Mouse (Mus musculus) layer of hippocampus, adult 2 months (tissue): ENCODE data around the gene Olfr1417. TPM values are rescaled to one million over a fixed set of nuclear protein-coding genes. Genes with fewer than 3 reads are reported as not detected.
A peak's percentile ranks its signal among the peaks of the same experiment; 100 is the strongest.
"Not testable (repeated sequence)": the region's sequence is repeated elsewhere in the genome, so short reads cannot be mapped to it uniquely, and the experiment has no call there.

Source experiments
- DNase-seq, 2 experiments: peaks; one replicate each; pipeline ENCODE4 v3.0.0; 2022; ENCODE audit warnings: low spot score in 2 of 2
- H3K27ac ChIP-seq: fragments of 200-600 bp; 2 replicates; pipeline ENCODE4 v1.8.1; 2022
- H3K4me3 ChIP-seq: fragments of 200-600 bp; 2 replicates; pipeline ENCODE4 v1.8.1; 2022; ENCODE audit warnings: mild to moderate bottlenecking
- CTCF ChIP-seq: fragments of 200-600 bp; conservative IDR thresholded peaks from 2 replicates; pipeline ENCODE4 v1.8.1; 2022; ENCODE audit warnings: antibody characterized with exemption, mild to moderate bottlenecking, moderate library complexity
- long read RNA-seq, 2 experiments: library from polyadenylated mRNA; stranded (forward); transcript quantifications; one replicate each; pipeline ENCODE4 v2.0.0; 2021; ENCODE audit warnings: borderline mapping rate in 2 of 2
- total RNA-seq, 2 experiments: library from RNA; stranded (reverse); gene quantifications; 2 replicates each; pipeline ENCODE4 v1.2.3; 2021

Gene Olfr1417
- not detected for total RNA-seq
- long read RNA-seq, experiment 1, result 0 reads
- long read RNA-seq, experiment 2, result 0 reads

- Histone ChIP-seq H3K4me3 (no peak within 1 kb of the TSS), H3K27ac (no peak within 1 kb of the TSS)
- TF ChIP-seq CTCF, result no peak
- DNase-seq, result no peak
Measured at GRCm38 (mm10) chr19:11839119-11839518, at the start of gene Olfr1417. Olfr1417 (minus strand) TSS chr19:11839219.

DNA sequence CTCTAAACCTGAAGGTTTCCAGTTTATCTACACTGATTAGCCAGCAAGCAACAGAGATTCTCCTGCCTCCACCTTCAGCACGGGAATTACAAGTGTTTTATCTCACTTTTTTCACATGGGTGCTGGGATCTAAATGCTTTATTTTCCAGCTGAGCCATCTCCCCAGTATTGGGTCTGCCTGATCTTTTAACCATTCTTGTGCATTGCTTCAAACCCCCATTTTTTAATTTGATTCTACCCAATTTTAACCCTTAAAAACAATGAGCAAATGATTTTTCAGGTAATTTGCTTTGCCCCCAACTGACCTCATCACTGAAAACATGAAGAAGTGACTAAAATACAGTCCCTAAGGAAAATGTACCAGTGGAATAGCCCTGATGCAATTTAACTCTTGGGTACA is 47.2 kb upstream of the Olfr1417 start, which contains the start of gene Olfr1420:
Gene Olfr1420, plus strand, starts transcription at position 301 of the 400 bp plus-strand sequence.
- H3K27ac ChIP-seq, result no peak within 1 kb of the TSS

DNA sequence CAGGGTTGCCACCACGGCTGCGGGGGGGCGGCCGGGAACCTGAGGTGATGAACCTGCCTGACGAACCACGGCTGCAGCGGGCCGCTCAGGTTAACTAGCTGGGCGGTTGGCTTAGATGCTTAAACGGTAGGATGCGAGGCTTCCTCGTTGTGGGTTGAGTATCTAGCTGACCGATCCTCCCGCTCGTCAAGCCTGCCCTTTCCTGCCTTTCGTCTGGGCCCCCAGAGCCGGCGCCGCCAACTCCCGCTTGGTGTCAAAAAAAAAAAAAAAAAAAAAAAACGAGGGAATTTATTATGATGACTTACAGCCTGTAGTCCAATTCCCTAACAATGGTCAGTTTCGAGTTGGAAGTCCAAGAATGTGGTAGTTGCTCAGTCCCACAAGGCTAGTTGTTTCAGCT is 39.4 kb upstream of the Olfr1417 start:
- DNase-seq, H3K4me3 ChIP-seq, H3K27ac ChIP-seq: not testable (repeated sequence)

More for the DNA sequence above, 47.2 kb upstream of the Olfr1417 start, which contains the start of gene Olfr1420:
- no peak for TF ChIP-seq CTCF
- DNase-seq, result no peak
- H3K4me3 ChIP-seq, result no peak within 1 kb of the TSS

GRCm38 (mm10) chr19:11875006-11875405 is 36.0 kb upstream of the Olfr1417 start, which contains the start of gene Olfr1419:
Olfr1419 (minus strand) TSS chr19:11875106.
- Histone ChIP-seq H3K27ac (no peak within 1 kb of the TSS), H3K4me3 (no peak within 1 kb of the TSS)
- TF ChIP-seq CTCF, result no peak
- DNase-seq, result no peak

DNA sequence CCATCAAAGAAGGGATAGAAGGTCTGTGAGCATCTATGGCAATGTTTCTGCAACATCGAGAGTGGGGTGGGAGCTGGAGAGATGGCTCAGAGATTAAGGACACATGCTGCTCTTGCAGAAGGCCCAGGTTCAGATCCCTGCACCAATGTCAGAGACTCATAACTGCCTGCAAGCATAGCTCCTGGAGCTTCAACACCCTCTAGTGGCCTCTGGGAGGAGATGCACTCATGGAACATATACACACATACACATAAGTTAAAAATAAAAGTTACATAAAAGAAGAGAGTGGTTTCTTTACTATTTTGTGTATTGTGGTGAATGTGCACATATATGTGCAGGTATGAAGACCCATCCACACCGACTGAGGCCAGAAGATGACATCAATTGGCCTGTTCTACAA is 28.8 kb upstream of the Olfr1417 start:
- no peak overlapping the region for H3K27ac ChIP-seq
- 0 out of 2 replicates have a peak, but pooled peaks have one; percentile 9 for TF ChIP-seq CTCF
- no peak overlapping the region for H3K4me3 ChIP-seq

DNA sequence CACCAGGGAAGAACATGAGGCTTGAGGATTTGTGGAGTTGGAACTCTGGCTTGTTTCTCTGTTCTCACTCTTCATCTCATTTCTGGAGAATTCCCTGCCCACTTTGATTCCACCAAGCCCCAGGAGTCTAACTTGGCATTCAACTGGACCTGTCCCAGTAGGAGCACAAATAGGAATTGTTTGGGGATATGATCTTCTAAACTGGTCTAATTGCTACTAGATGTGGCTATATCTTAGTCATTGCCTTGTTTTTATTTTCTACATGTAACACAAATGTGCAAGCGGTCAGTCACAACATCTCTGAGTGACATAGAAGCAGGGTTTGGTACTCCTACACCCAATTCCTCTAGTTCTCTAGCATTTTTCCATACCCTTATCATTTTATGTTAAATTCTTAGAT is 21.9 kb upstream of the Olfr1417 start, which contains the start of gene Olfr1418:
Gene Olfr1418, minus strand, starts transcription at position 101 of the 400 bp plus-strand sequence.
- Histone ChIP-seq H3K4me3 (no peak within 1 kb of the TSS), H3K27ac (no peak within 1 kb of the TSS)
- no peak for TF ChIP-seq CTCF
- DNase-seq, result no peak

More for the DNA sequence above, 28.8 kb upstream of the Olfr1417 start:
- no peak for DNase-seq

- TF ChIP-seq CTCF, result no peak
- DNase-seq, result no peak
- no peak overlapping the region for H3K27ac ChIP-seq
- H3K4me3 ChIP-seq, result no peak overlapping the region
Measured at GRCm38 (mm10) chr19:11856506-11856905, 17.5 kb upstream of the Olfr1417 start.

DNA sequence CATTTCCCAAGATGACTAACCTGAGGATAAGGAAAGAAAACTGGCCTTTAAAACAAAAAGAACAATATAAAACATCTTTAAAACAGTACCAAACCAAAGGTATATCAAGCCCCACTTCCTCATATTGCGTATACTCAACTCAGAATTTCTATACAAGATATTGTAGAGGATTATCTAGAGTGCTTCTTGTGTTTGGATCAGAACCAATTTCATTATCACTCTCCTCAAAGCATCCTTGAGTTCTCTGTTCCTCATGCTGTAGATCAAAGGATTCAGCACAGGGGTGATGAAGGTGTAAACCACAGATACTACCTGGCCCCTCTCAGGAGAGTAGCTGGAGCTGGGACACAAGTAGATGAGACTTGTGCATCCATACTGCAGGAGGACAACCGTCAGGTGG is 15.8 kb upstream of the Olfr1417 start:
- Histone ChIP-seq H3K27ac (no peak overlapping the region), H3K4me3 (no peak overlapping the region)
- DNase-seq, result no peak
- TF ChIP-seq CTCF, result no peak

DNA sequence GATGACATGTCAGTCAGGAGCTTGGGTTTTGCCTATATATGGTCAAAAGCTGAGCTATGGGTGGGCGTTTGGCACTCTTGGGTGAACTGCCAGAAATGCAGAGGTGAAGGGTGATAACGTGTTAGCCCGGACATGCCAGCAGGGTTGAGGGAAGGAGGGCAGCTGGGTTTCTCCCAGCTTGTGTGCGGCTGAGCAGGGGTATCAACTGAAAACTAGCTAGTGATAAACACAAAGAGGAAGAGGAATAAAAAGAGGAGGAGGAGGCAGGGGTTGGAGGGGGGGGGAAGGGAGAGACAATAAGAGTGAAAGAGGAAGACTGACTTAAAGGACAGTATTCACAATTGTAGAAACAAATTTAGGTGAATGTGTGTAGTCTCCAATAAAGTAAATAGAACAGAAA is 13.6 kb upstream of the Olfr1417 start:
- no peak for DNase-seq
- Histone ChIP-seq H3K4me3 (no peak overlapping the region), H3K27ac (no peak overlapping the region)
- no peak for TF ChIP-seq CTCF

DNA sequence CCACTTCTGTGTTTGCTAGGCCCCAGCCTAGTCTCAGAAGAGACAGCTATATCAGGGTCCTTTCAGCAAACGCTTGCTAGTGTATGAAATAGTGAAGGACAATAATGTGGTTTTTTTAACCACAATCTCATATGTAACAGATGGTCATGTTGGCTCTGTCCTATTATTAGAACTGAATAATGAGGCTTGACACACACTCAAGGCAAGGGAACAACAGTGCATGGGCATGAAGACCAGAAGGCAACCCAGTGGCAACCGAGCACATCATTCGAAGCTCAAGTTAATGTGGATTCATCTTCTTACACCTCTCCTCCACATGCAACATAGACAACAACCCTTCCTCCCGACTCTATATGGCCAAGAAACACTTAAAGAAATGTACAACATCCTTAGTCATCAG is 7.3 kb upstream of the Olfr1417 start:
- H3K4me3 ChIP-seq, result no peak overlapping the region
- no peak overlapping the region for H3K27ac ChIP-seq
- DNase-seq, result no peak
- no peak for TF ChIP-seq CTCF

DNA sequence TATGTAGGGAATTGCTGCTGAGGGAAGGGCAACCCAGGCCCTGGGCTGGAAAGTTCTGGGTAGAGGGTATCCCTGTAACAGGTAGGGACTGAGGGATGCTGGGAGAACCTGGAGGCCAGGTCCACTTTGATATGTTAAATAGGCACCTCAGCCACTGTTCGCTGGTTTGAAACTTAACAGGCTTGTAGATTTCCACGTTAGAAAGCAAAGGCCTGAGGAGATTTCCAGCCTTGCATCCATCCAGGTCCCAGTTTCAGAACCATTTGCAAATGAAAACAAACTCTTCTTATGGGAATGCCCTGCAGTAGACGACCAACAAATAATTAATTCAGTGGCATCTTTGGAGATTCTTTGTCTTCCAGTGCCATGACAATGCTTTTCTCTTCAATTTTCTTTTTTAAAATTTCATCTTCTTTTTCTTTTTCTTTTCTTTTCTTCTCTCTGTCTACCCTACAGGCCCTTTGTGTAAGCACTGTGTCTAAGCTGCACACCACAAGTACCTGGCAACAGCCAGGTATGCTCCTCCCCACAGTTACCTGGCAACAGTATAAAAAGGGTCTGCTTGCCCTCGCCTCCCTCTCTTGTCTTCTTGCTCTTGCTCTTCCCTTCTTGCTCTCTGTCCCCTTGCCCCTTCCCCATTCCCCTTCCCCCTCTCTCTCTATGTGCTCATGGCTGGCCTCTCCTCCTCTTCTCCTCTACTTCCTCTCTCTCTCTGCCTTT is 15.5 kb downstream of the Olfr1417 start:
- H3K27ac ChIP-seq, result no peak overlapping the region
- TF ChIP-seq CTCF, result no peak
- no peak for DNase-seq

DNA sequence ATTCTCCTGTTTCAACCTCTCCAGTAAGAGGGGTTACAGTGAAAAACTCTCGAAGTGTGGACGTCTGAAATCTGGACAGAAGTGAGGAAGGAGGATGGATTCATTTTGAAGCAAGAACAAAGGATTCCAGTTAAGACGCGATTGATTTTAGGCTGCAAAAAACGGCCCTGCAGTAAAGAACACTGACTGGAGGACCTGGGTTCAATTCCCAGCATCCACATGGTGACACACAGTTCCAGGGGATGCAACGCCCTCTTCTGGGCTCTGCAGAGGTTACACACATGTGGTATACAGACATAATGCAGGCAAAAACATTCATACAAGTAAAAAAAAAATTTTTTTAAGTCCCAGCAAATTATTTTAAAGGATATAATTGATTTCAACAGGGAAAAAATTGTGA is 18.8 kb downstream of the Olfr1417 start:
- Histone ChIP-seq H3K4me3 (peak overlapping the region; percentile 84; the same call in 1 of the 2 replicates), H3K27ac (no peak overlapping the region)
- TF ChIP-seq CTCF, result peak; percentile 29; the same call in 1 of the 2 replicates
- no peak for DNase-seq

More for the DNA sequence above, 15.5 kb downstream of the Olfr1417 start:
- no peak overlapping the region for H3K4me3 ChIP-seq

GRCm38 (mm10) chr19:11819800-11820199 is 19.2 kb downstream of the Olfr1417 start:
- DNase-seq, result peak; percentile 29 to 70
- Histone ChIP-seq H3K4me3 (peak overlapping the region; percentile 84), H3K27ac (no peak overlapping the region)
- TF ChIP-seq CTCF, result peak; percentile 78

GRCm38 (mm10) chr19:11819143-11819700 is 19.8 kb downstream of the Olfr1417 start, which contains the start of gene Stx3:
Stx3 (minus strand) TSS chr19:11819403.
- no peak for TF ChIP-seq CTCF

More at GRCm38 (mm10) chr19:11819143-11819700, 19.8 kb downstream of the Olfr1417 start, which contains the start of gene Stx3:
- no peak for DNase-seq
- peak within 1 kb of the TSS; percentile 94 for H3K27ac ChIP-seq
- peak within 1 kb of the TSS; percentile 84 for H3K4me3 ChIP-seq
